Mouse (Mus musculus) erythroblast, embryonic 14.5 days (primary cell): ENCODE measurements around the gene Itpripl2.

Experiments
- GATA1 ChIP-seq: IDR thresholded peaks from 2 replicates; pipeline ENCODE4 v1.6.1; 2012; ENCODE audit warnings: low read length, inconsistent platforms, mixed read lengths
- TAL1 ChIP-seq: IDR thresholded peaks from 3 replicates; pipeline ENCODE4 v1.6.1; 2012; ENCODE audit warnings: low read length, inconsistent platforms, mixed read lengths

DNA sequence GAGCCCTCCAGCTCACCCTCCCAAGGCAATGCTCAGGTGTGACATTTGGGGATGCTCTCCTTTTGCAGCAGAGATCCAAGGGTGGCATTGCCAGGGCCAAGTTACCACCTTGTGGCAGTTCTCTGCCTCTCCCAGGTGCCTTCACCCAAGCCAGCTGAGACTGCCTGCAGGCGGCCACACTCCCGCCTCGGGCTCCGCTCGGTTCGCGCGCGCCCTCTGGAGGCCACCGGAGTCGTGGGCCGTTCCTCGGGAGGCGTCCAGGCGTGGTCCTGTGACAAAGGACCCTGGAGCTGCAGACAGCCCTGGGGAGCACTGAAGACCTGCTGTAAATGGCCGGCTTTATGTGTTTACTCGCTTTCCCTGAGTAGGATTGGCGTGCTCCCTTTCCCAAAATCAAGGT is 26.9 kb upstream of the Itpripl2 start:
- TF ChIP-seq GATA1 (no peak), TAL1 (no peak)
